ENCODE assay signal across 26 mouse cellular contexts in genomic region chr10:45288351-45288750, GRCm38 (mm10). TPM values are rescaled to one million over a fixed set of nuclear protein-coding genes. Genes with fewer than 3 reads are reported as not detected.
DNase-seq lines count a peak whose midpoint lies in the region; ATAC-seq lines count a peak whose summit lies in the region.
"Had no signal": no experiment of that assay in that cellular context is flagged by ENCODE, and none has a peak within 500 bp of the region (broad histone marks: within the 10 kb centered on the region; RNA-seq: fewer than 3 reads in every experiment).

No protein-coding gene starts in this region.

- no peaks in the 10 kb centered on the region for H3K36me3 ChIP-seq in heart, embryonic 11.5 days (ENCODE audit: control insufficient read depth, insufficient read depth, low read length)
- no peaks in the 10 kb centered on the region for H3K36me3 ChIP-seq in hindbrain, embryonic 13.5 days
- no peaks in the 10 kb centered on the region for H3K36me3 ChIP-seq in hindbrain, embryonic 16.5 days (ENCODE audit: control insufficient read depth, insufficient read depth, low read length)
- no peaks in the 10 kb centered on the region for H3K36me3 ChIP-seq in limb, embryonic 13.5 days
- H3K36me3 ChIP-seq: embryonic facial prominence, embryonic 15.5 days; forebrain, embryonic 15.5 days; midbrain, embryonic 12.5 days had no signal

- H3K4me1 ChIP-seq in heart, embryonic 11.5 days (ENCODE audit: control insufficient read depth, insufficient read depth, low read length), result peaks cover 9% of the 10 kb centered on the region
- H3K4me1 ChIP-seq in hindbrain, embryonic 13.5 days (replicated peaks), result peaks cover 5% of the 10 kb centered on the region
- H3K4me1 ChIP-seq in hindbrain, embryonic 16.5 days (ENCODE audit: control insufficient read depth, insufficient read depth, low read depth, low read length), result no peaks in the 10 kb centered on the region
- H3K4me1 ChIP-seq in limb, embryonic 13.5 days, result peaks cover 7% of the 10 kb centered on the region; the same call in 1 of the 2 replicates

- H3K4me2 ChIP-seq in heart, embryonic 11.5 days, result peak overlapping the region; percentile 67
- H3K4me2 ChIP-seq in hindbrain, embryonic 13.5 days, result peak overlapping the region; percentile 98; the same call in 1 of the 2 replicates
- H3K4me2 ChIP-seq in hindbrain, embryonic 16.5 days (ENCODE audit: low read length), result no peak overlapping the region
- H3K4me2 ChIP-seq in limb, embryonic 13.5 days (replicated peaks), result peak overlapping the region; percentile 97; the same call in 1 of the 2 replicates

- ATAC-seq in heart, embryonic 11.5 days (replicated peaks; ENCODE audit: insufficient number of reproducible peaks, low FRiP score, low TSS enrichment), result no peak
- no peak for ATAC-seq in hindbrain, embryonic 13.5 days (ENCODE audit: low FRiP score)
- ATAC-seq in hindbrain, embryonic 16.5 days, result no peak
- ATAC-seq in limb, embryonic 13.5 days (ENCODE audit: low FRiP score, low read depth), result no peak
- ATAC-seq in megakaryocyte-erythroid progenitor cell, adult 5-6 weeks (replicated peaks; ENCODE audit: low FRiP score, low TSS enrichment, poor library complexity, severe bottlenecking), result no peak
- ATAC-seq: inflammation-experienced regulatory T-cells, adult 6 months had no signal

- no peak overlapping the region for H3K27ac ChIP-seq in heart, embryonic 11.5 days (ENCODE audit: low read depth, low read length)
- no peak overlapping the region for H3K27ac ChIP-seq in hindbrain, embryonic 13.5 days
- no peak overlapping the region for H3K27ac ChIP-seq in hindbrain, embryonic 16.5 days (ENCODE audit: low read depth, low read length)
- H3K27ac ChIP-seq in limb, embryonic 13.5 days, result no peak overlapping the region
- H3K27ac ChIP-seq: embryonic facial prominence, embryonic 15.5 days; forebrain, embryonic 15.5 days; macrophage; midbrain, embryonic 12.5 days had no signal

- H3K9ac ChIP-seq in heart, embryonic 11.5 days (ENCODE audit: low read depth, low read length), result peak overlapping the region; percentile 39; the same call in 1 of the 2 replicates
- no peak overlapping the region for H3K9ac ChIP-seq in hindbrain, embryonic 13.5 days
- H3K9ac ChIP-seq in hindbrain, embryonic 16.5 days (ENCODE audit: low read depth, low read length), result no peak overlapping the region
- no peak overlapping the region for H3K9ac ChIP-seq in limb, embryonic 13.5 days
- H3K9ac ChIP-seq: embryonic facial prominence, embryonic 15.5 days; midbrain, embryonic 12.5 days had no signal

- H3K27me3 ChIP-seq in heart, embryonic 11.5 days (ENCODE audit: control insufficient read depth, insufficient read depth, low read length), result peaks cover 5% of the 10 kb centered on the region; the same call in 1 of the 2 replicates
- H3K27me3 ChIP-seq in hindbrain, embryonic 13.5 days, result peaks cover 31% of the 10 kb centered on the region
- H3K27me3 ChIP-seq in hindbrain, embryonic 16.5 days (replicated peaks; ENCODE audit: control insufficient read depth, insufficient read depth, low read length), result no peaks in the 10 kb centered on the region; the same call in 1 of the 2 replicates
- H3K27me3 ChIP-seq in limb, embryonic 13.5 days, result peaks cover 29% of the 10 kb centered on the region
- H3K27me3 ChIP-seq: CH12.LX had no signal

- DNase-seq in heart, postnatal 4 days, result no peak
- peak; percentile 27 for DNase-seq in R1 (ENCODE audit: low read depth, low spot score)
- DNase-seq: adrenal gland, postnatal 25 days; B cell, adult 2 months; cerebellum, adult 8-10 months; cerebellum, postnatal 36 days; embryo, embryonic 11 days; gastrocnemius, postnatal 14 days; kidney, adult 18-20 months; kidney, postnatal 4 days; layer of hippocampus, adult 9-11 months; right cerebral cortex, postnatal 25 days; spleen, adult 18-20 months had no signal

- H3K9me3 ChIP-seq in heart, embryonic 11.5 days (replicated peaks; ENCODE audit: control insufficient read depth, low read length), result no peaks in the 10 kb centered on the region
- no peaks in the 10 kb centered on the region for H3K9me3 ChIP-seq in hindbrain, embryonic 13.5 days
- H3K9me3 ChIP-seq in hindbrain, embryonic 16.5 days (ENCODE audit: control insufficient read depth, low read length), result no peaks in the 10 kb centered on the region
- no peaks in the 10 kb centered on the region for H3K9me3 ChIP-seq in limb, embryonic 13.5 days
- H3K9me3 ChIP-seq: embryonic facial prominence, embryonic 15.5 days; forebrain, embryonic 15.5 days; midbrain, embryonic 12.5 days had no signal

- WGBS in heart, embryonic 11.5 days (ENCODE audit: insufficient replicate concordance), result 41% methylated on average over 7 of the region's 7 CpGs
- WGBS in hindbrain, embryonic 13.5 days, result 51% methylated on average over 7 of the region's 7 CpGs
- 53% methylated on average over 7 of the region's 7 CpGs for WGBS in hindbrain, embryonic 16.5 days
- WGBS in limb, embryonic 13.5 days, result 35% methylated on average over 7 of the region's 7 CpGs

- H3K4me3 ChIP-seq in heart, embryonic 11.5 days (ENCODE audit: low read depth, low read length), result peak overlapping the region; percentile 55
- no peak overlapping the region for H3K4me3 ChIP-seq in hindbrain, embryonic 13.5 days
- H3K4me3 ChIP-seq in hindbrain, embryonic 16.5 days (ENCODE audit: low read length), result no peak overlapping the region
- no peak overlapping the region for H3K4me3 ChIP-seq in limb, embryonic 13.5 days

RNA-seq across cellular contexts. Expression of gene Bves, which starts 47.2 kb away (rescaled TPM):
- polyA plus RNA-seq in heart, embryonic 11.5 days (2014; fragmentation: Nextera tagmentation; extraction: Ambion mirVana), result 48.6 and 55.3 TPM in 2 replicates
- total RNA-seq in heart, postnatal 4 days (2021), result 10 to 100 TPM; 83.4 to 85.3 TPM
- polyA plus RNA-seq in hindbrain, embryonic 13.5 days (2015; fragmentation: Nextera tagmentation; extraction: Ambion mirVana), result 2.0 and 2.2 TPM in 2 replicates
- polyA plus RNA-seq in hindbrain, embryonic 16.5 days (2015; fragmentation: Nextera tagmentation; extraction: Ambion mirVana), result 1.5 and 2.4 TPM in 2 replicates
- 4.6 and 6.5 TPM in 2 replicates for polyA plus RNA-seq in limb, embryonic 13.5 days (2015; fragmentation: Nextera tagmentation; extraction: Ambion mirVana)
- not detected in 2 replicates for total RNA-seq in megakaryocyte-erythroid progenitor cell, adult 5-6 weeks (2014; fragmentation: Nextera tagmentation)
- total RNA-seq in megakaryocyte-erythroid progenitor cell, adult 5-6 weeks (2017), result not detected in 2 replicates
- total RNA-seq: CH12.LX; monocyte, adult 5-6 weeks had no signal
- polyA plus RNA-seq: inflammation-experienced regulatory T-cells, adult 6 months; liver, adult 2 months; macrophage had no signal
